Mouse (Mus musculus): ENCODE results near the gene 1700018B08Rik.

1700018B08Rik gene

DNA sequence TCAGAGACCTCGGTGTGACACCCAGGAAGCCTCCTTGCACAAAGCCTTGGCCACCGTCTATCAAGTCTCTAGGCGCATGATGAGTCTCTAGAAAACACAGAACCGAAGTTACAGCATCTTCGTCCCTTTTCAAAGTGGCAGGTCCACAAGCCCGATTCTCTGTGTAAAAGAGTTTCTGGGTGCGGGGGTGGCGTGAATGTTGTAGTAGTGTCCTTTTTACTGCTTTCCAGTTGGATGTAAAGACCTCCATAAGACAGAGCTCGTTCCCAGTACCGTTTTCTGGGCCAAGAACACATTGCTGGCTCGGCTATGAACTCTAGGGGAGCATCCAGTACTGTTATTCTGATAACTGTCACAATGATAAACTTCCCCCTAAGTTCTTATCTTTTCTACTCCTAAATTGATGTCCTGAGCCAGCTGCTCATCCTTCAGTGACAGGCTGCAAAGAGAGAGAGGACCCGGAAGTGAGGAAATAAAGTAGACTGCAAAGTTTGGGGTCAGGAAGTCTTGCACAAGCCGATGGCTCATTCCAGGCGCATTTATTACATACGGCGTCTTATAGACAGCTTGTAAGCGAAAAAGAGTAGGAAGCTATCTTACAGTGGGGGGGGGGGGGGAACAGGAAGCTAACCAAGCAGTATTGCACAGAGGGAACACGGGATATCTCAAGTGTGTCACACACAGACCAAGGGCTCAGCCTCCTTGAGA lies 18.9 kb downstream of the 1700018B08Rik start:
- in situ Hi-C loops (cut with MboI, MseI) = no loop called here

DNA sequence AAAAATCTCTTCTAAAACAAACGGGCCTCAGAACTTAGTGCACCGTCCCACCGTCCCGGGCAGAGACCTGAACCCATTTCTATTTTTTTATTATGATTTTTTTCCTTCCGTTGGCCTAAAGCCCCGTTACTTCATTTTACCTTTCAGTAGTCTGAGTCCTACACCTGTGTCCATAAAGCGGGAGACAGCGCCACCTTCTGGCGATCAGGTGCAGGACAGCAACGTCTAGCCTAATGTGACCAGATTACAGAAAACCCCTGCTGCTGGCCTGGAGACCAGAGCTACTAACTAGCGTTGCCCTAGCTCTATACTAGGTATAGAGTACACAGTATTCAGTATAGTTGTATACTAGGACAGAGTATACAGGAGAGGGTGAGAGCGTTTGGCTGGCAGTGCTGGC lies 30.7 kb downstream of the 1700018B08Rik start:
- in situ Hi-C loops (cut with MboI, MseI) = loop anchor here (5.0 kb wide), 1 partner anchor 401 kb away; no protein-coding TSS in a partner anchor

DNA sequence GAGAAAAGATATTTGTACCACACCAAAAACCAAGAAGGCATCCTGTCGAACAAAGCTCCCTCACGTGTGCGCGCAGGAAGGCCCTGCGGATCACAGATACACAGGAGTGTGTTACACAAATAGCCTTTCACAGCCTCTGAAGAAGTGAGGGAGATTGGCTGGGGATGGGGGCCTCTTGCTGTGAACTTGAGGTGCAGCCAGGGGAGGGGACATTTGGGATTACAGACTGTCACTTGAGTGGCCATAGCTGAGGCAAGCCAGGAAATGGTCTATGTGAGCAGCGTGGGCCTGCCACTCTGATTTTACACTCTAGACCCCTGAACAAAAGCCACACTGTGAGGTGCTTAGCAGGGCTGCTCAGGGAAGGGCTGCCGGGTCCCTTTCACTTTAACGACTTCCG lies 32.4 kb downstream of the 1700018B08Rik start:
- in situ Hi-C loops (cut with MboI, MseI) = loop anchor here (5.0 kb wide), 1 partner anchor 399 kb away; no protein-coding TSS in a partner anchor

DNA sequence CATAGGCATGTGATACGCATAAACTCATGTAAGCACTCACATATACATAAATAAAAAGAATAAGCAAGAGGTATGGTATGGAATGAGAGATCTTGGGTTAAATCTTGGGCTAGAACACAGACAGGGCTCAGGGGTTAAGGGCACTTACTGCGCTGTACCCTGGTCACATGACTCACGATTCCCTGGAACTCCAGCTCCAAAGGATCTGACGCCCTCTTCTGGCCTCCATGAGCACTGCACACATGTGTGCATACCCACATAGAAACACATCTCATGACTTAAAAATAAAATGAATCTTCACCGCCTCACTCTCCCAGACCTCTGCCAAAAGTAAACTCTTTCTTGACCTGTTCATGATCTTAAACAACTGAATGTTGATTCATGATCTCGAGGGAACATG lies 46.5 kb downstream of the 1700018B08Rik start:
- in situ Hi-C loops (cut with MboI, MseI) = no loop called here

DNA sequence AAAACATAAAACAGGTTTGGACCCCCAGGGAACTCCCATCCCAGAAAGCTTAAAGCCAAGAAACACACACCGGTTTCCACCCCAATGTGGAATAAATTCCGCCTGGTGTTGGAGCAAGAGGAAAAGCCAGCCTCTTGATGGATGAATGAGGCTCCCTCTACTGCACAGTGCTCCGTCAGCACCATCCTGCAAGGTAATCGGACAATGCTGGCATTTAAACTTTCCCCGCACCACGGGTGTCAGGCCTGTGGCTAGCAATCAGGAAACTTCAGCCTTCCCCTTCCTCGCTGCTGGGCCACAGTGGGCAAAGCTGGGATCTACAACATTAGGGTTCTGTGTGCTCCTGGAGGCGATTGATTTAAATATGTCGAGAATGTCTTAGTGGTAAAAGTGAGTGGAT lies 52.5 kb downstream of the 1700018B08Rik start:
- in situ Hi-C loops (cut with MboI, MseI) = no loop called here

DNA sequence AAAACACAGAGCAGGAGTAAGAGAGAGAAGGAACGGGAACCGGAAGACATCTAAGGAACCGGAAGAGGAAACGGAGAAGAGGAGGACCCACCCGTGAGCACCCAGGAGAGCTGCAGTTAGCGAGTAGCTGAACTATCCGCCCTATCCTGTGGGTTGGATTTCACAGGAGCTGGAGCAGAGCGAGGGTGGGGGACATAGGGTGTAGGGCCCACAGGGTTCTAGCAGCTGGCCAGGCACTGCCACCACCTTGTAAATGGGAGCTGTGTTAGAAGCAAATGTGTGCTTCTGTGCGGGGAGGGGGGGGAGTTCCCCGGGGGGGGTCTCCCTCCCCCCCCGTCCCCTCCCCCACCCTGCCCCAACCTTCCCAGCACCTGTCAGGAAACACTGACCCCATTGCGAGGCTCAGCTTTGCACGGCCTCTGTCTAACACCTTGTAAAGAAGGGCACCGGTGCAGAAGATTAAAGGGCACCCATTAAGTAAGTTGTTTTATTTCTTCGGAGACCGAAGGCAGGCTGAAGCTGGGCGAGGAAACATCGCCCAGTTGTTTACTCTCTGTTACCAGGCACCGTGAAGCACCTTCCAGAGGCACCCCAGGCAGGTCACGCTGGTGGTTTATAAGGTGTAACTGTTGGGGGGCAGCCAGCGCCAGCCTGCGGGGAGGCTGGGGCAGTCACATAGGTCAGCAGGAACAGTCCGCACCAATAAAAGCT lies 59.9 kb downstream of the 1700018B08Rik start:
- in situ Hi-C loops (cut with MboI, MseI) = no loop called here

Data from T-helper 2 cell (primary cell).